ENCODE assay signal across 22 mouse cellular contexts in genomic region chr1:172700814-172701213, GRCm38 (mm10). TPM values are rescaled to one million over a fixed set of nuclear protein-coding genes. Genes with fewer than 3 reads are reported as not detected.
"Had no signal": no experiment of that assay in that cellular context is flagged by ENCODE, and none has a peak within 500 bp of the region (broad histone marks: within the 10 kb centered on the region; RNA-seq: fewer than 3 reads in every experiment).

No protein-coding gene starts in this region.

- H3K27ac ChIP-seq: kidney, postnatal 0 days; limb, embryonic 15.5 days; liver, embryonic 15.5 days; midbrain, embryonic 12.5 days; stomach, embryonic 15.5 days had no signal

- H3K36me3 ChIP-seq: limb, embryonic 15.5 days; liver, embryonic 15.5 days; midbrain, embryonic 12.5 days; stomach, embryonic 15.5 days had no signal

- H3K4me3 ChIP-seq: limb, embryonic 15.5 days; liver, embryonic 15.5 days; midbrain, embryonic 12.5 days; stomach, embryonic 15.5 days had no signal

- H3K9ac ChIP-seq: limb, embryonic 15.5 days; liver, embryonic 15.5 days; lung, embryonic 14.5 days; midbrain, embryonic 12.5 days; stomach, embryonic 15.5 days had no signal

- H3K4me2 ChIP-seq: limb, embryonic 15.5 days; liver, embryonic 15.5 days; lung, embryonic 14.5 days; midbrain, embryonic 12.5 days; stomach, embryonic 15.5 days had no signal

- H3K4me1 ChIP-seq: limb, embryonic 15.5 days; liver, embryonic 15.5 days; midbrain, embryonic 12.5 days; stomach, embryonic 15.5 days had no signal

- H3K27me3 ChIP-seq: limb, embryonic 15.5 days; liver, embryonic 15.5 days; midbrain, embryonic 12.5 days; stomach, embryonic 15.5 days had no signal

- H3K9me3 ChIP-seq: limb, embryonic 15.5 days; liver, embryonic 15.5 days; midbrain, embryonic 12.5 days; stomach, embryonic 15.5 days had no signal

- DNase-seq: kidney, adult 11 months; kidney, adult 9 months; kidney, postnatal 36 days; layer of hippocampus, adult 9-11 months; layer of hippocampus, postnatal 36 days; lung, embryonic 14.5 days; lung, postnatal 10 days; lung, postnatal 4 days; right cerebral cortex, postnatal 14 days; thymus, adult 2 months; thymus, postnatal 25 days had no signal

RNA-seq across cellular contexts. Expression of gene Crp, which starts 3.0 kb away (rescaled TPM):
- total RNA-seq: layer of hippocampus, adult 18-20 months; layer of hippocampus, postnatal 36 days; left cerebral cortex, adult 8-10 months; left cerebral cortex, postnatal 25 days; megakaryocyte, adult 5-6 weeks had no signal
- polyA plus RNA-seq: kidney, postnatal 0 days; limb, embryonic 11.5 days; lung, embryonic 14.5 days; midbrain, embryonic 12.5 days; urinary bladder, adult 2 months had no signal
